Mouse (Mus musculus) pancreas, adult 10 weeks (tissue): ENCODE data around the gene Rpl27a. TPM values are rescaled to one million over a fixed set of nuclear protein-coding genes. Genes with fewer than 3 reads are reported as not detected.

Source experiments
- polyA plus RNA-seq: library from polyadenylated mRNA; stranded (reverse); fragments of 350-450 nt; fragmentation: Illumina TruSeq; extraction: RNeasy Lipid Tissue Mini Kit (QIAGEN cat#74804); gene quantifications from one replicate; pipeline ENCODE4 v1.2.3, GENCODE M21; 2015; ENCODE audit warnings: low read depth, low replicate concordance; ENCODE audit not compliant: insufficient read depth

Rpl27a gene
- polyA plus RNA-seq, result 342 TPM

GRCm38 (mm10) chr7:109518838-109519696 lies at the start of gene Rpl27a:
Gene Rpl27a, plus strand, starts transcription at chr7:109519147.

GRCm38 (mm10) chr7:109508034-109508433 lies 10.9 kb upstream of the Rpl27a start, which contains the start of gene Trim66:
Gene Trim66, minus strand, starts transcription at chr7:109508134.

Other genes starting within 250 kb of the Rpl27a start
- gene Stk33, start 80.1 kb upstream of the Rpl27a start, polyA plus RNA-seq, result 3.2 TPM
- gene Trim66, start 11.0 kb upstream of the Rpl27a start, polyA plus RNA-seq, result not detected
- 25.0 TPM for gene St5, start 184.5 kb downstream of the Rpl27a start, polyA plus RNA-seq
- 4.5 TPM for gene Akip1, start 184.5 kb downstream of the Rpl27a start, polyA plus RNA-seq
- gene BC051019, start 204.7 kb downstream of the Rpl27a start, polyA plus RNA-seq, result not detected
- not detected for gene Ascl3, start 212.6 kb downstream of the Rpl27a start, polyA plus RNA-seq
- 11.0 TPM for gene Tmem9b, start 233.7 kb downstream of the Rpl27a start, polyA plus RNA-seq